Mouse (Mus musculus) olfactory bulb, adult 2 months (tissue): ENCODE data around the gene Golga2.

Experiments
- CTCF ChIP-seq: fragments of 200-500 bp; IDR thresholded peaks from 2 replicates; pipeline ENCODE4 v1.5.1; 2012; ENCODE audit warnings: low read depth, mild to moderate bottlenecking, low read length, moderate library complexity; ENCODE audit not compliant: insufficient read depth
- POLR2A ChIP-seq: fragments of 200-500 bp; IDR thresholded peaks from 2 replicates; pipeline ENCODE4 v1.6.1; 2012; ENCODE audit warnings: mild to moderate bottlenecking, low read depth, low read length, moderate library complexity; ENCODE audit not compliant: insufficient read depth

- TF ChIP-seq CTCF (no peak), POLR2A (no peak)
These were observed 26.5 kb upstream of the Golga2 start for GRCm38 (mm10) chr2:32260635-32261034.
